Mouse (Mus musculus) spleen, postnatal 10 days (tissue): Measurements from ENCODE around the gene Ski.

Experiments
- DNase-seq, 2 experiments: peaks; one replicate each; pipeline ENCODE4 v3.0.0; 2021 to 2022; ENCODE audit warnings: low spot score in 2 of 2

Gene Ski

GRCm38 (mm10) chr4:155130616-155131015 is 91.8 kb downstream of the Ski start:
- DNase-seq = no peak

GRCm38 (mm10) chr4:155129996-155130395 is 92.4 kb downstream of the Ski start:
- no peak for DNase-seq

- DNase-seq = peak in 1 of 2 experiments; percentile 60
Observed at GRCm38 (mm10) chr4:155129132-155129917, 93.1 kb downstream of the Ski start.

- no peak for DNase-seq
Observed at GRCm38 (mm10) chr4:155128411-155128810, 94.0 kb downstream of the Ski start.

GRCm38 (mm10) chr4:155126602-155127372 is 95.6 kb downstream of the Ski start:
- DNase-seq = no peak

- no peak for DNase-seq
Observed at GRCm38 (mm10) chr4:155126194-155126593, 96.2 kb downstream of the Ski start.

- no peak for DNase-seq
Observed at GRCm38 (mm10) chr4:155125310-155125709, 97.1 kb downstream of the Ski start.

- no peak for DNase-seq
Observed at GRCm38 (mm10) chr4:155123868-155124534, 98.4 kb downstream of the Ski start.

- no peak for DNase-seq
Observed at GRCm38 (mm10) chr4:155122444-155123040, 99.8 kb downstream of the Ski start.

GRCm38 (mm10) chr4:155121915-155122443 is 100.4 kb downstream of the Ski start:
- no peak for DNase-seq

GRCm38 (mm10) chr4:155121222-155121621 is 101.2 kb downstream of the Ski start:
- no peak for DNase-seq

GRCm38 (mm10) chr4:155120583-155120982 is 101.8 kb downstream of the Ski start:
- DNase-seq = no peak

GRCm38 (mm10) chr4:155120038-155120437 is 102.4 kb downstream of the Ski start:
- no peak for DNase-seq

- DNase-seq = no peak
Observed at GRCm38 (mm10) chr4:155118278-155118677, 104.1 kb downstream of the Ski start.

GRCm38 (mm10) chr4:155117396-155117978 is 104.9 kb downstream of the Ski start:
- DNase-seq = peak in 1 of 2 experiments; percentile 43

GRCm38 (mm10) chr4:155116607-155117006 is 105.8 kb downstream of the Ski start:
- DNase-seq = no peak

- no peak for DNase-seq
Observed at GRCm38 (mm10) chr4:155113766-155114410, 108.5 kb downstream of the Ski start.

GRCm38 (mm10) chr4:155109471-155109870 is 112.9 kb downstream of the Ski start:
- DNase-seq = no peak

GRCm38 (mm10) chr4:155107886-155108285 is 114.5 kb downstream of the Ski start:
- DNase-seq = no peak
